Mouse (Mus musculus) midbrain, embryonic 10.5 days (tissue): ENCODE measurements around the gene Kif9. TPM values are rescaled to one million over a fixed set of nuclear protein-coding genes. Genes with fewer than 3 reads are reported as not detected.

ENCODE experiments used
- DNase-seq: peaks from one replicate; pipeline ENCODE4 v3.0.0-alpha.2; 2017; ENCODE audit warnings: low spot score
- H3K27ac ChIP-seq: fragments of 300-500 bp; sonication (generic); replicated peaks from 2 replicates; pipeline ENCODE4 v1.5.1; 2016; ENCODE audit warnings: mild to moderate bottlenecking
- H3K27me3 ChIP-seq: fragments of 300-500 bp; sonication (generic); 2 replicates; pipeline ENCODE4 v1.6.1; 2016; ENCODE audit warnings: low read depth, mild to moderate bottlenecking; ENCODE audit not compliant: poor library complexity, severe bottlenecking
- H3K36me3 ChIP-seq: fragments of 300-500 bp; sonication (generic); 2 replicates; pipeline ENCODE4 v1.6.1; 2016; ENCODE audit warnings: mild to moderate bottlenecking, moderate library complexity
- H3K4me1 ChIP-seq: fragments of 300-500 bp; sonication (generic); 2 replicates; pipeline ENCODE4 v1.6.1; 2016
- H3K4me3 ChIP-seq: fragments of 300-500 bp; sonication (generic); 2 replicates; pipeline ENCODE4 v1.5.1; 2016; ENCODE audit warnings: mild to moderate bottlenecking, moderate library complexity
- H3K9me3 ChIP-seq: fragments of 300-500 bp; sonication (generic); replicated peaks from 2 replicates; pipeline ENCODE4 v1.6.1; 2016; ENCODE audit warnings: mild to moderate bottlenecking
- WGBS: fragments of 180-500 bp; shearing (Covaris S2); methylation state at CpG from one replicate; pipeline ENCODE4 v1.1.7; 2016; 5-methylcytosine and 5-hydroxymethylcytosine counted together
- polyA plus RNA-seq: library from polyadenylated mRNA; unstranded; fragments of >200 nt; fragmentation: Nextera tagmentation; extraction: Ambion mirVana; gene quantifications from 2 replicates; pipeline ENCODE4 v1.2.1, GENCODE M21; 2016

Kif9 gene
- 1.1 and 1.3 TPM in 2 replicates for polyA plus RNA-seq

DNA sequence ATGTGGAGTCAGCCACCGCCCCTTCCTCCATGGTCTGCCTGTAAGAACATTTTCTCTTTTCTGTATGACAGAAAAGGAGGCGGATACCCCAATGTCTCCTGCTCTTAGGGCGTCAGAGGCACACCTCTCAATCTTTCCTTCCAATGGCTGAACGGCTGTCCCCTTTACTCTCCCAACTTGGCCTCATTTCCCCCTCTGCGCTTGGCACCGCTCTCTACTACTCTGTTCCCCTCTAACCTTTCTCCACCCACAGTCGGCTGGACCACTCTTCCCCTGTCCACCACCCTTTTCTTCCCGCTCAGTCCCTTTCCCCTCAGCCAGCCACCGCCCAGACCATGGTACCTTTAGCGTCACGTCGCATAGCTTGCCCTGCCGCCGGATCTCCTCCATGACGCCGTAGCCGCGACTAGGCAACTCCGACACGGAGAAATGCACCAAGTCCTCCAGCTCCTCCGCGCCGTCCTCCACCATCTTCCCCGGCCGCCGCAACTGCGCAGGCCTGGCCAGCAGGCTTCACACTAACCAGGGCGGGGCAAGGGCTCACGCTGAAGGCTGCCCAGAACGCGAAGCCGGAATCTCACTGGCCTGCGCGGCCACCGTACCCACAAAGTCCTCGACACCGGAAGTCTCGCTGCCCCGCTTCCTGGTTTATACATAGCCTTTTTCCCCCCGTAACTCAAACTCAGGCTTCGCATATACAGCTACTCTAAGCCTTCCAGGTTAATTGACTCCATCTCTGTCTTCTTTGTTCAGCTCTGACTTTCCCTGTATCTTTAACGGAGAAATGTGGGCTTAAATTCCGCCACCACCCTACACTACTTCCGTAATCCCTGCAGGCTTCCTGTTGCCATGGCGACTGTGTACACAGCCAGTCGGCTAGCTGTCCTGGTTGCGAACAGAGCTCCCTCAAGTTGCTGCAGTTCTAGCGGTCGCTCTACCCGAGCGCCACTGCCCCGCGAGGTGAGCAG, at the start of gene Kif9, which contains the start of gene Klhl18:
TSS of gene Kif9 (plus strand) at position 835 of the 968 bp plus-strand sequence.
TSS of gene Klhl18 (minus strand) at position 571 of the 968 bp plus-strand sequence.
- Histone ChIP-seq H3K27me3 (peaks cover 13% of the 10 kb centered on the region), H3K4me3 (peak within 1 kb of the TSS; percentile 67), H3K36me3 (peaks cover 7% of the 10 kb centered on the region; the same call in 1 of the 2 replicates), H3K27ac (peak within 1 kb of the TSS; percentile 88), H3K9me3 (no peaks in the 10 kb centered on the region), H3K4me1 (peaks cover 16% of the 10 kb centered on the region)
- under 1% methylated on average over 53 of the region's 53 CpGs for WGBS
- DNase-seq: peak; percentile 97

DNA sequence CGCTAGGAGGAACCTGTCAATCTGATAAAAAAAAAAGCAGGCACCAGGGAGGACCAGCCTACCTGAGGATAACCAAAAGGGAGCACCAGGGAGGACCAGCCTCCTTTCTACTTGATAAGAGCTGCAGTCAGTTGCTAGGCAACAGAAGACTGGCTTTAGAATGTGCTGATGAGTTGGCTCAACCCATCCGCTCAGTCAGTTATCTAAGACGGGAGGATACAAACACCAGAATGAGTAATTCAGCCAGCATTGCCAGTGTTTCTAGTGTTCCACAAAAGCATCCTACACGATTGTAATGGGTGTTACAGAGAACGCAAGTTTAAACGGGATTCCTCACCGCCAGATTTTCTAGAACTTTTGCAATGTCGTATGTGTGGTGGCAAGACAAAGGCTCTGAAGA, 45.5 kb upstream of the Kif9 start:
- Histone ChIP-seq H3K4me1 (no peaks in the 10 kb centered on the region), H3K9me3 (no peaks in the 10 kb centered on the region), H3K36me3 (peaks cover 69% of the 10 kb centered on the region), H3K27me3 (no peaks in the 10 kb centered on the region), H3K27ac (no peak overlapping the region), H3K4me3 (no peak overlapping the region)
- DNase-seq: no peak
- WGBS: 80% methylated on average over 8 of the region's 8 CpGs

DNA sequence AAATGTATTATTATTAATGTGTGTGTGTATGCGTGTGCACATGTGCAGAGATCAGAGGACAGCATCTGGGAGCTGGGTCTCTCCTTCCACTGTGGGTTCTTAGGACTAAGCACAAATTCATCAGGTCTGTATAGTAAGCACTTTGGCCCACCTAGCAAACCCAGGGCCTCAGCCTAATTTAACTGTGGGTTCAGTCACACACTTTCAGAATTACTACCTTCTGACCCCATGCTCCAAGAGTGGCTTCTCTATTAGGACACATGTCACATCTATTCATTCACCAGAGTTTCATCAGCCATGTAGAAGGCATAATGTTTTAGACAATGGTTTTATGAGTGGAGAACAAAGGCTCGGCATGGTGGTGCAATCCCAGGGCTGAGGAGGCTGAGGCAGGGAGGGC, 43.7 kb upstream of the Kif9 start:
- DNase-seq: no peak
- peaks cover 64% of the 10 kb centered on the region for H3K36me3 ChIP-seq
- no peak overlapping the region for H3K27ac ChIP-seq
- WGBS: 94% methylated on average over 2 of the region's 2 CpGs
- H3K9me3 ChIP-seq: no peaks in the 10 kb centered on the region
- no peaks in the 10 kb centered on the region for H3K27me3 ChIP-seq
- no peaks in the 10 kb centered on the region for H3K4me1 ChIP-seq
- H3K4me3 ChIP-seq: no peak overlapping the region

DNA sequence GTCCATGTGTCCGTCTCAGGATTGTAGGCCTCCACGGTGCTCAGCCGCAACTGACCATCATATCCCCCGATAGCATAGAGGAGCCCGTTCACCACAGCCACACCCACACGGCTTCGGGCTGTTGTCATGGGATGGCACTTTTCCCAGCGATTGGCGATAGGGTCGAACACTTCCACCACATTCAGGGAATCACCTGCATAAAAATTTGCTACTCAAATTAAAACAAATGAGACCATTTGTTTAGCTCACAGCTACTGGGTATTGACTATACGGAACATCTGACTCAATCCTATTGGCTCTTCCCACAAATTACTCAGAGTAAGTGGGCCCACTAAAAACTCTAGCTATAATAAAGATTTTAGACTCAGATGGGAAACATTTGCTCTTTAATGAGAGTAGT, 40.7 kb upstream of the Kif9 start:
- WGBS: 95% methylated on average over 11 of the region's 11 CpGs
- Histone ChIP-seq H3K27ac (no peak overlapping the region), H3K4me1 (no peaks in the 10 kb centered on the region), H3K9me3 (no peaks in the 10 kb centered on the region), H3K27me3 (no peaks in the 10 kb centered on the region), H3K36me3 (peaks cover 50% of the 10 kb centered on the region), H3K4me3 (no peak overlapping the region)
- DNase-seq: no peak

DNA sequence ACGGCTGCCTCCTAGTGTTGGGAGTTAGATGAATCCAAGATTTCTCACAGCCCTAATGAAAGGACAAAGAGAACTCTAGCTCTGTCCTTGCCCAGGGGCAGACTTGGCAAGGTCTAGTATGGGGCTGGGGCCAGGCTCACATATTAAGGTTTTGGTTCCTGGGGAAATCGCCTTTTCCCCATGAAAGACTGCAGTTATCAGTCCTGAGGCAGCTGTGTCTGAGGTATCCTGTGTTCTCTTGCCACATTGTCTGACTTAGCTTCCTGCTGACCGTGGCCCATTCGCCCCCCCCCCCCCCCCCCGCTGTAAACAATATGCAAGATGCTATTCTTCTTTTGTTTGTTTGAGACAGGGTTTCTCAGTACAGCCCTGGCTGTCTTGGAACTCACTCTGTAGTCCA, 36.7 kb upstream of the Kif9 start:
- no peaks in the 10 kb centered on the region for H3K4me1 ChIP-seq
- WGBS: 66% methylated on average over 5 of the region's 5 CpGs
- no peak overlapping the region for H3K27ac ChIP-seq
- no peak for DNase-seq
- H3K27me3 ChIP-seq: no peaks in the 10 kb centered on the region
- no peaks in the 10 kb centered on the region for H3K9me3 ChIP-seq
- no peak overlapping the region for H3K4me3 ChIP-seq
- peaks cover 46% of the 10 kb centered on the region for H3K36me3 ChIP-seq

DNA sequence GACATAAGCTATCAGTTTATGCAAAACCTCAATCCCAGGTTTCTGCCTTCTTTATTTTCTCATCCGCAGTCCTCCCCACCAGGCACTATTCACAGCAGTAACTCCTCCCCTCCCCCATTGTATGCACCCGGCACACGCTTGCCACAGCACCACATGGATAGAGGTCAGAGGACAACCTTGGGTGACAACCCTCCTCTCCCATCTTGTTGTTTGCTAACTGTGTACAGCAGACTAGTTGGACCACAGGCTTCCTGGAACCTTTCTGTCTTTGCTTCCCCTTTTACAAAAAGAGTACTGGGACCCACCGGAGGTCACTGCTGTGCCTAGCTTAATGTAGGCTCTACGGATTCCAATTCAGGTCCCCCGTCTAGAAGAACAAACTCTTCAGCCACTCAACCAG, 36.2 kb upstream of the Kif9 start:
- no peaks in the 10 kb centered on the region for H3K9me3 ChIP-seq
- no peaks in the 10 kb centered on the region for H3K27me3 ChIP-seq
- 95% methylated on average over 6 of the region's 6 CpGs for WGBS
- no peaks in the 10 kb centered on the region for H3K4me1 ChIP-seq
- no peak overlapping the region for H3K4me3 ChIP-seq
- no peak overlapping the region for H3K27ac ChIP-seq
- peaks cover 40% of the 10 kb centered on the region for H3K36me3 ChIP-seq
- DNase-seq: no peak

DNA sequence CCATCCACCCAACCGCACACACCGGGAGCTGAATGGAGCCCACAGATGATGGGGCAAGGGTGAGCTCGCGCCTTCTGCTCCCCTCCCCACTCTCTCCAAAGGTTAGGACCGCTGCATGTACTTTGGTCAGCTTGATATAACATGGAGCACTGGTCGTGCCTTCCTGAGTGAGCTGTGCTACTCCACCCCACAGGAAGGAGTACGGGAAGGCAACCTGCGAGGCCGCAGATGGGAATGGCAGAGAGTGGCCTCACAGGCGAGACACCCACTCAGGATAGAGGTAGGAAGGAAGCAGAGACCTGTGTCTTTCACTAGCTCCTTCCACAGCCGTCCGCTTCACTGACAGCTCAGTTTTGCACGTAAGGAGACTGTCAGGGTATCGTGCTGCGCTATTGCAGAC, 28.4 kb upstream of the Kif9 start:
- Histone ChIP-seq H3K4me1 (peaks cover 5% of the 10 kb centered on the region), H3K4me3 (no peak overlapping the region), H3K27ac (no peak overlapping the region), H3K36me3 (peaks cover 36% of the 10 kb centered on the region), H3K9me3 (no peaks in the 10 kb centered on the region), H3K27me3 (no peaks in the 10 kb centered on the region)
- no peak for DNase-seq
- 86% methylated on average over 15 of the region's 15 CpGs for WGBS

DNA sequence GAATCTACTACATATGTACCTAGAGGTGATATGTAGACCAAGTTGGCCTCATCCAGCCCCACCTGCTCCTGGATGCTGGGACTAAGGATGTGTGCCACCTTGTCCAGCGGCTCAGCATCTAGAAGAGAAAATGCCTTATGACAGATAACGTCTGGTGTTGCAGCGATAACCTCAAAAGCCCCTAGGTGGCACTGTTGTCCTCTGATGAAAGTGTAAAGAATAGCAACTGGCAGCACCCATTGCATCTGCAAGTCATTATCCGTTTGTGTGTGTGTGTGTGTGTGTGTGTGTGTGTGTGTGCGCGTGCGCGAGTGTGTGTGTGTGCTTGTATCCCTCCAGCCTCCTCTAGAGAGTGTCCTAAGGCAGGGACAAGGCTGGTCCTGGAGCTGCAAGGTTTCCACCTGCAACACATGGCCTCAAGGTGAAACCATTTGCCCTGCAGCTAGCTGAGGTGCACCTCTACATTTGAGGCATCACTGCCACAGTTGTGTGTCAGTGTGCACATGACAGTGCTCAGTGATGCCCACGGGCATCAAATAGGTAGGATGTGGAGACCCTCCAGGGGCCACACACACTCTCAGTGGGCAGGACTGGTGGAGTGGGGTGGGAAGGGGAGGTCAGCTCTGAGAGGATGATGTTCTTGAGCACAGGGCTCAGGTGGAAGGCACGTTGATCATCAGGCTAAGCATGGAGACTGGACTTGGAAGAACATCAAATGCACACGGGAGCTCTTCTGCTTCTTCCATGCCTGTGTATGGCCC, 27.7 kb upstream of the Kif9 start:
- H3K36me3 ChIP-seq: peaks cover 29% of the 10 kb centered on the region
- no peak overlapping the region for H3K4me3 ChIP-seq
- H3K27me3 ChIP-seq: no peaks in the 10 kb centered on the region
- H3K9me3 ChIP-seq: no peaks in the 10 kb centered on the region
- peaks cover 5% of the 10 kb centered on the region for H3K4me1 ChIP-seq
- DNase-seq: peak; percentile 73
- no peak overlapping the region for H3K27ac ChIP-seq
- WGBS: 32% methylated on average over 11 of the region's 11 CpGs

DNA sequence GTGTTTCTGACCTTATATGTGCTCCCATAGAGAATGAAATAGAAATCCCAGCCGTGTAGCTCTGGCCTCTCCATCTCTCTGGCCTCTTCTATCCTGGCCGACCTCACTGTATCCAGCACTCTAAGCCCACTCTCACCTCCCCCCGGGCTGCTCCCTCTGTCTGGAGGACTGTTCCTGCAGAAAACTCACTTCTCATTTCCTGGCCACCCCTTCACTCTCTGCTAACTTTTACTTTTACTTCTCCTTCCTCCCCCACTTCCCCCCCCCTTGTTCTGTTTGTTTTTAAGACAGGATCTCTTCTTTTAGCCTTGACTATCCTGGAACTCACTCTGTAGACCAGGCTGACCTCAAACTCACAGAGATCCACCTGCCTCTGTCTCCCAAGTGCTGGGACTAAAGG, 24.2 kb upstream of the Kif9 start:
- H3K36me3 ChIP-seq: peaks cover 23% of the 10 kb centered on the region
- H3K9me3 ChIP-seq: no peaks in the 10 kb centered on the region
- H3K4me1 ChIP-seq: peaks cover 5% of the 10 kb centered on the region
- WGBS: 88% methylated on average over 3 of the region's 3 CpGs
- no peak overlapping the region for H3K27ac ChIP-seq
- DNase-seq: no peak
- H3K27me3 ChIP-seq: no peaks in the 10 kb centered on the region; the same call in 1 of the 2 replicates
- no peak overlapping the region for H3K4me3 ChIP-seq

DNA sequence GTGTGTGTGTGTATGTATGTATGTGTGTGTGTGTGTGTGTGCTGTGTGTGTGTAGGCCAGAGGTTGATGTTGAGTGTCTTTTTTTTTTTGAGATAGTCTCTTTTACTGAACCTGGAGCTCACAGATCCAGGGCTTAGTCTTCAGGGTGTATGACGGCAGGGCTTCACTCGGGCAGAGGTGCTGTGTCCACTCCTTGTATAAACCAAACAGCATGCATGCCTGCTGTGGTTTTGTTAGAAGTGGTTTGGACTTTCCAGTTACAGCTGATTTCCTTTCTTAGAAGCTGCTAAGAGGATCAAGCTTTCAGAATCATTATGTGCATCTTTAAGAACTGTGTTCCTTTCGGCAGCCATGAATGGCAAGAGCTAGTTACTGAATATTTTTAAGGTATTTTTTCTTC, 18.8 kb upstream of the Kif9 start:
- Histone ChIP-seq H3K4me1 (no peaks in the 10 kb centered on the region), H3K4me3 (no peak overlapping the region), H3K9me3 (no peaks in the 10 kb centered on the region), H3K27me3 (no peaks in the 10 kb centered on the region; the same call in 1 of the 2 replicates), H3K27ac (no peak overlapping the region), H3K36me3 (peaks cover 5% of the 10 kb centered on the region)
- no peak for DNase-seq
- 83% methylated on average over 3 of the region's 3 CpGs for WGBS

DNA sequence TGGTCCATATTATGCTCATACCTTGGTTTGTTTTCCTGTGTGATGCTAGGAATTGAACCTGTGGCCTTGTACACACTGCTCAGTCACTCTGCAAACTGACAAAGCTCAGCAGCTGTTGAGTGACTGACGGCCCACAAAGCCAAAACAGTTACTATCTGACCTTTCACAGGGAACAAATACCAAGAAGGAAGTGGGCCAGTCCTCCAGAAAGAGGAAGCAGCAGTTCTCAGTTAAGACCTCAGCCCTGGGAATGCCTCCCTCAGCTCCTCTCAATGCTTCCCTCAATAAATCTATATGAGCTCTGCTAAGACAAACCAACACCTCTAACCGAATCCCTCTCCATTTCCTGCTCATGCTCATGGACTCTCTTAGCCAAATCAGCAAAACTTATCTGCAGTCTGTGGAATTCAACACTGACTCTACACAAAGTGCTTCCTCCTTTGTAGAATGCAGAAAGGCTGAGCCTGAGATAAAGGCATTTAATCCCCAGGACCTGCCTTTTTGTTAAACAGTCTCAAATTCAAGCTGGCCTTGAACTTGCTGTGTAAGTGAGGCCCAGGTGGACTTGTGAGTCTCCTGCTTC, 17.5 kb upstream of the Kif9 start:
- H3K4me1 ChIP-seq: no peaks in the 10 kb centered on the region
- H3K27ac ChIP-seq: no peak overlapping the region
- 78% methylated on average over 2 of the region's 2 CpGs for WGBS
- no peak for DNase-seq
- no peaks in the 10 kb centered on the region; the same call in 1 of the 2 replicates for H3K27me3 ChIP-seq
- H3K9me3 ChIP-seq: no peaks in the 10 kb centered on the region
- peaks cover 9% of the 10 kb centered on the region for H3K36me3 ChIP-seq
- no peak overlapping the region for H3K4me3 ChIP-seq

DNA sequence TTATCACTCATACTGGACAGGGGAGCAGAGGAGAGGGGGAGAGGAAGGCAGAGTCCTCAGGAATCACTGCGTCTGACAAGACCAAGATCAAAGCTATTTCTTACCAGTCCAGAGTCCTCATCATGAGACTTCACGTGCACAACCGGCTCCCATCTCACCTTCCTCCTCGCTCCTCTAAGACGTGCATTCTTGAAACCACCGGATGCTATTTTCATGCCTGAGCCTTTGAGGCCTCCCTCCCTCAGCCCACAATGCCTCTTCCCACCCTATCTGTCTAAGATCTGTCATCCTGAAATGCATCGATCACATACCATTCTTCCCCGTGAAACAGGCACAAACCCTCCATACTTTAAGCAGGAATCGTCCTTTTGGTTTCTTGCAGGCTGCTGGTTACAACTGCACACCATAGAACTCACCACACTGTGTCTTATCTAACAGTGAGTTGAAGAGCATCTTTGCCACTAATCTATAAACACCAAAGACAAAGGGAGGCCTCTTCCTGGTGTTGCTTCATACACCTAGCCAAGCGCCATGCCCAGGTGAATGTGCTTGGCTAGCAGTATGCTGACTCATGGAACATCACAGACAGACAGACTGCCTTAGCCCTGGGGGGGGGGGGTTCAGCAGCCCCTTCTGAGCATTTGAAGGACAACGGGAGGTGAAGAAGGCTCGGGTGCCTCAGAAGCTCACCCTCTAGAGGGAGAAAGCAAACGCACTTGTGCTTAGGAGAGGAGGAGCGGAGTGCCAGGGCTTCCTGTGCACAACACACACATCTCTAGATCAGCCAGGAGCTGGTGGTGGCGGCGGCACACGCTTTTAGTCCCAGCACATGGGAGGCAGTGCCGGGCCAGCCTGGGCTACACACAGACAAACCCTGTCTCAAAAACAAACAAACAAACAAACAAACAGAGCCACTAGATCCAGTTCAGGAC, 15.6 kb upstream of the Kif9 start:
- H3K9me3 ChIP-seq: no peaks in the 10 kb centered on the region
- no peaks in the 10 kb centered on the region for H3K4me1 ChIP-seq
- peaks cover 9% of the 10 kb centered on the region for H3K36me3 ChIP-seq
- no peak overlapping the region for H3K4me3 ChIP-seq
- 91% methylated on average over 18 of the region's 18 CpGs for WGBS
- no peak overlapping the region for H3K27ac ChIP-seq
- no peak for DNase-seq
- no peaks in the 10 kb centered on the region; the same call in 1 of the 2 replicates for H3K27me3 ChIP-seq
